Mouse (Mus musculus): ENCODE data around the gene Rnf167.

DNA sequence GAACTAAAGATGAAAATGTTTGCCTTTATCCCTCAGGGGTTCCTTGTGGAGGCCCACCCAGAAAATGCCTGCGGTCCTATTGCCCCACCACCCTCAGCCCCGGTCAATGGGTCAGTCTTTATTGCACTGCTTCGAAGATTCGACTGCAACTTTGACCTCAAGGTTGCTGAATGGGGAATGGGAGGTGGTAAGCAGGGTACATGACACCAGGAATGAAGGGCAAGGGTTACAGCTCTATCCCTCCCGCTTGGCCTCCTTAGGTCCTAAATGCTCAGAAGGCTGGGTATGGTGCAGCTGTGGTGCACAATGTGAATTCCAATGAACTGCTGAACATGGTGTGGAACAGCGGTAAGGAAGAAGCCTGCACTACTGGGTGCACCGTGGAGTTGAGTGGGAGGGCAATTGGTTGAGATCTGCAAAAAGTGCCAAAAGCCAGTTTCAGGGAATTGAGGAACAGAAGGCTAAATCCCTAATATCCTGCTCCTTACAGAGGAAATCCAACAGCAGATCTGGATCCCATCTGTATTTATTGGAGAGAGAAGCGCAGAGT lies 2.2 kb downstream of the Rnf167 start:
- no peak for TF ChIP-seq MYOD1 (IDR thresholded peaks at IDR 0.05; ENCODE audit: control insufficient read depth in 1 of 3, insufficient read length in 2 of 3, low read depth in 2 of 3)
- TF ChIP-seq TCF12 (IDR thresholded peaks at IDR 0.05; ENCODE audit: insufficient read depth, poor library complexity, severe bottlenecking) = no peak
- no peak for TF ChIP-seq REST (IDR thresholded peaks at IDR 0.05; ENCODE audit: insufficient read depth, insufficient read length)
- TF ChIP-seq POLR2A (IDR thresholded peaks at IDR 0.05; ENCODE audit: insufficient read length, low read depth) = no peak
- TF ChIP-seq CEBPB (IDR thresholded peaks at IDR 0.05; ENCODE audit: insufficient read depth, poor library complexity, severe bottlenecking) = no peak
- no peak for TF ChIP-seq USF1 (IDR thresholded peaks at IDR 0.05; ENCODE audit: low read depth)

Measured in myocyte (in vitro differentiated cells).